Mouse (Mus musculus): Measurements from ENCODE around the gene Ect2. TPM values are rescaled to one million over a fixed set of nuclear protein-coding genes. Genes with fewer than 3 reads are reported as not detected.

The Ect2 gene
- polyA plus RNA-seq, 1 experiment from 2014 or later: 69.8 TPM

- Histone ChIP-seq H3K27ac (ENCODE audit: low read depth, low read length) (no peak overlapping the region), H3K9ac (ENCODE audit: low read depth, low read length) (no peak overlapping the region), H3K4me2 (replicated peaks; ENCODE audit: low read depth, low read length) (no peak overlapping the region), H3K4me3 (ENCODE audit: low read length) (no peak overlapping the region), H3K9me3 (ENCODE audit: control insufficient read depth, low read length) (no peaks in the 10 kb centered on the region), H3K4me1 (ENCODE audit: control insufficient read depth, insufficient read depth, low read length) (no peaks in the 10 kb centered on the region), H3K27me3 (ENCODE audit: control insufficient read depth, insufficient read depth, low read length) (no peaks in the 10 kb centered on the region), H3K36me3 (ENCODE audit: control insufficient read depth, insufficient read depth, low read length) (peaks cover 61% of the 10 kb centered on the region)
- 85% methylated on average over 7 of the region's 7 CpGs for WGBS
- no peak for ATAC-seq (ENCODE audit: low FRiP score, low TSS enrichment)
Observed at GRCm38 (mm10) chr3:27145733-27146132, 7.9 kb downstream of the Ect2 start.

GRCm38 (mm10) chr3:27143570-27143969, 10.1 kb downstream of the Ect2 start:
- no peak for ATAC-seq (ENCODE audit: low FRiP score, low TSS enrichment)
- Histone ChIP-seq H3K4me2 (replicated peaks; ENCODE audit: low read depth, low read length) (no peak overlapping the region), H3K9me3 (ENCODE audit: control insufficient read depth, low read length) (no peaks in the 10 kb centered on the region), H3K27me3 (ENCODE audit: control insufficient read depth, insufficient read depth, low read length) (no peaks in the 10 kb centered on the region), H3K27ac (ENCODE audit: low read depth, low read length) (no peak overlapping the region), H3K4me3 (ENCODE audit: low read length) (no peak overlapping the region), H3K9ac (ENCODE audit: low read depth, low read length) (no peak overlapping the region), H3K36me3 (ENCODE audit: control insufficient read depth, insufficient read depth, low read length) (peaks cover 68% of the 10 kb centered on the region), H3K4me1 (ENCODE audit: control insufficient read depth, insufficient read depth, low read length) (no peaks in the 10 kb centered on the region)
- 91% methylated on average over 7 of the region's 7 CpGs for WGBS

DNA sequence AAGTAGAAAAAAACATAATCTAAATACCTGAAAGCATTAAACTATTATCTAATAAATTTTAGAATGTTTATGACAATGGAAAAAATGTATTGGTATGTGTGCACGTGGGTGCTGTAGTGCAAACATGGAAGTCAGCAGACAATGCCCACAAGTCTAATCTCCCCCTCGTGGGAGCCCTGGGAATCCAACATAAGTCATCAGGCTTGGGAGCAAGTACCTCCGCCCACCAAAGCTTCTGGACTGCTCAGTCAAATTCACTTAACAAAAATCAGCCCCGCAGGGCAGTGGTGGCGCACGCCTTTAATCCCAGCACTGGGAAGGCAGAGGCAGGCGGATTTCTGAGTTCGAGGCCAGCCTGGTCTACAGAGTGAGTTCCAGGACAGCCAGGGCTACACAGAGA, 13.6 kb downstream of the Ect2 start:
- 89% methylated on average over 8 of the region's 8 CpGs for WGBS
- no peak overlapping the region for H3K4me2 ChIP-seq (replicated peaks; ENCODE audit: low read depth, low read length)
- no peak overlapping the region for H3K9ac ChIP-seq (ENCODE audit: low read depth, low read length)
- H3K4me3 ChIP-seq (ENCODE audit: low read length): no peak overlapping the region
- no peaks in the 10 kb centered on the region for H3K27me3 ChIP-seq (ENCODE audit: control insufficient read depth, insufficient read depth, low read length)
- no peaks in the 10 kb centered on the region for H3K4me1 ChIP-seq (ENCODE audit: control insufficient read depth, insufficient read depth, low read length)
- no peak for ATAC-seq (ENCODE audit: low FRiP score, low TSS enrichment)
- peaks cover 76% of the 10 kb centered on the region for H3K36me3 ChIP-seq (ENCODE audit: control insufficient read depth, insufficient read depth, low read length)
- H3K27ac ChIP-seq (ENCODE audit: low read depth, low read length): no peak overlapping the region
- H3K9me3 ChIP-seq (ENCODE audit: control insufficient read depth, low read length): no peaks in the 10 kb centered on the region

DNA sequence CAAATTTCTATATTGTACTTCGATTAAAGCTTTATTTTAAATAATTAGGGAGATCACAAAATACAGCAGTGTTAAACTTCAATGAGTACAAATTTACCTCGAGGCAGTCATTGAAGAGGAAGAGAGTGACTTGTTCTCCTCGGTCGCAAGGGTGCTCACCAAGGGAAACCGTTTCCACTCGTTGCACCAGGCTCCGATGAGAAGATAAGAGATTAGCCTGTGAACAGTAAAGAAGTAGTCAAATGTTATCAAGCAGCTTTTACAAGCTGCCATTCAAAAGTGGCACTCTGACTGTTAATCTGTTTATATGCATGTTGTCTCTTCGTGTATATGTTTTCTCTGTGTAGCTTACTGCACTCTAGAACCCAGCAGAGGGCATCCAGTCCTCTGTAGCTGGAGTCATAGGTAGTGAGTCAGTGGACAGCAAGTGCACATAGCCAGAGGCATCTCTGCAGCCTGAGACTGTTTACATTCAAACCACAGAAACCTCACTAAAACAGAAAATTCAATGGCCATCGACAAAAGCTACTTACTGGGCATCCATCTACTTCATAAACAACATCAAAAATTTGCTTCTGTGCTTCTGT, 31.7 kb downstream of the Ect2 start:
- H3K27ac ChIP-seq (ENCODE audit: low read depth, low read length): no peak overlapping the region
- WGBS: 83% methylated on average over 9 of the region's 9 CpGs
- H3K36me3 ChIP-seq (ENCODE audit: control insufficient read depth, insufficient read depth, low read length): peaks cover 82% of the 10 kb centered on the region

GRCm38 (mm10) chr3:27120932-27121331, 32.7 kb downstream of the Ect2 start:
- WGBS: 88% methylated on average over 6 of the region's 6 CpGs
- Histone ChIP-seq H3K9me3 (ENCODE audit: control insufficient read depth, low read length) (no peaks in the 10 kb centered on the region), H3K9ac (ENCODE audit: low read depth, low read length) (no peak overlapping the region), H3K4me2 (replicated peaks; ENCODE audit: low read depth, low read length) (no peak overlapping the region), H3K4me1 (ENCODE audit: control insufficient read depth, insufficient read depth, low read length) (no peaks in the 10 kb centered on the region), H3K36me3 (ENCODE audit: control insufficient read depth, insufficient read depth, low read length) (peaks cover 82% of the 10 kb centered on the region), H3K27me3 (ENCODE audit: control insufficient read depth, insufficient read depth, low read length) (no peaks in the 10 kb centered on the region), H3K27ac (ENCODE audit: low read depth, low read length) (no peak overlapping the region), H3K4me3 (ENCODE audit: low read length) (no peak overlapping the region)
- no peak for ATAC-seq (ENCODE audit: low FRiP score, low TSS enrichment)

More for the DNA sequence above, 31.7 kb downstream of the Ect2 start:
- no peaks in the 10 kb centered on the region for H3K9me3 ChIP-seq (ENCODE audit: control insufficient read depth, low read length)
- H3K9ac ChIP-seq (ENCODE audit: low read depth, low read length): no peak overlapping the region
- no peaks in the 10 kb centered on the region for H3K27me3 ChIP-seq (ENCODE audit: control insufficient read depth, insufficient read depth, low read length)
- ATAC-seq (ENCODE audit: low FRiP score, low TSS enrichment): no peak
- H3K4me2 ChIP-seq (replicated peaks; ENCODE audit: low read depth, low read length): no peak overlapping the region
- H3K4me3 ChIP-seq (ENCODE audit: low read length): no peak overlapping the region
- H3K4me1 ChIP-seq (ENCODE audit: control insufficient read depth, insufficient read depth, low read length): no peaks in the 10 kb centered on the region

GRCm38 (mm10) chr3:27118227-27118626, 35.5 kb downstream of the Ect2 start:
- no peak overlapping the region for H3K9ac ChIP-seq (ENCODE audit: low read depth, low read length)
- ATAC-seq (ENCODE audit: low FRiP score, low TSS enrichment): no peak
- H3K4me1 ChIP-seq (ENCODE audit: control insufficient read depth, insufficient read depth, low read length): no peaks in the 10 kb centered on the region
- no peaks in the 10 kb centered on the region for H3K9me3 ChIP-seq (ENCODE audit: control insufficient read depth, low read length)
- no peak overlapping the region for H3K4me3 ChIP-seq (ENCODE audit: low read length)
- H3K36me3 ChIP-seq (ENCODE audit: control insufficient read depth, insufficient read depth, low read length): peaks cover 73% of the 10 kb centered on the region
- WGBS: 90% methylated on average over 4 of the region's 4 CpGs
- H3K27me3 ChIP-seq (ENCODE audit: control insufficient read depth, insufficient read depth, low read length): no peaks in the 10 kb centered on the region
- no peak overlapping the region for H3K4me2 ChIP-seq (replicated peaks; ENCODE audit: low read depth, low read length)
- H3K27ac ChIP-seq (ENCODE audit: low read depth, low read length): no peak overlapping the region

DNA sequence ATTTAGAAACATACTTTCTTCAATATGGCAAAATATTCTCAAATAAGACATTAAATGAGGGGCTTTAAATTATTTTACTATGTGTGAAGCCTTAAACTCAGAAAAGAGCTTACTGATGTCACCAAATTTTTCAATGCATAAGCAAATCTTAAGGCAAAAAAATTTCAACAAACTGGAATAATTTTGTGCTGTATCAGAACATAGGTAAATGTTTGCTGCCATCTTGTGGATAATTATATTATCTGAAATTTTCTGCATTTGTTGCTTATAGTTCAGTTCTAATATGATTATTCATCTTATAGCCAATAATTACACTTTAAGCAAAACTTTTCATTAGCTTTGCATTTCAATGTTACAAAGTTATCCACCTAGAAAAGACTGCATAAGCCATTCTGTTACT, 42.8 kb downstream of the Ect2 start:
- no peak for ATAC-seq (ENCODE audit: low FRiP score, low TSS enrichment)
- H3K27ac ChIP-seq (ENCODE audit: low read depth, low read length): no peak overlapping the region
- H3K4me1 ChIP-seq (ENCODE audit: control insufficient read depth, insufficient read depth, low read length): no peaks in the 10 kb centered on the region
- H3K36me3 ChIP-seq (ENCODE audit: control insufficient read depth, insufficient read depth, low read length): peaks cover 57% of the 10 kb centered on the region
- H3K4me3 ChIP-seq (ENCODE audit: low read length): no peak overlapping the region
- H3K4me2 ChIP-seq (replicated peaks; ENCODE audit: low read depth, low read length): no peak overlapping the region
- H3K27me3 ChIP-seq (ENCODE audit: control insufficient read depth, insufficient read depth, low read length): no peaks in the 10 kb centered on the region
- no peak overlapping the region for H3K9ac ChIP-seq (ENCODE audit: low read depth, low read length)
- no peaks in the 10 kb centered on the region for H3K9me3 ChIP-seq (ENCODE audit: control insufficient read depth, low read length)

DNA sequence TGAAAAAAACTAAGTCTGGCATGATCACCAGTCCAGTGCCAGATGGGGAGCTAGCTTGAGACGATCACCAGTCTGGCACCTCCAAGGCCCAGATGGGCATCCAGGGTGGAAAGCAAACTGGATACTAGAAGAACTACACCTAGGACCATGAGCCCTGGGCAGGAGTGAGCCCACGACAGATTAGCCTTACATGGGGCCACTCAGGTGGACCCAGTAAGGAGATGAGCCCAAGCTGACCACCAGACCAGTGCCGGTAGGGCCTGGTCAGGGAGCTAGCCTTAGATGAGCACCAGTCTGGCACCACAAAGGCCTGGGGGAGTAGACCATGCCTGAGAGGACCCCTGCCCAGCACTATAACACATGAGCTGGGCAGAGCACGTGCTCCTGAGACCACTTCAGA, 44.6 kb downstream of the Ect2 start:
- no peaks in the 10 kb centered on the region for H3K9me3 ChIP-seq (ENCODE audit: control insufficient read depth, low read length)
- H3K36me3 ChIP-seq (ENCODE audit: control insufficient read depth, insufficient read depth, low read length): peaks cover 49% of the 10 kb centered on the region
- H3K27me3 ChIP-seq (ENCODE audit: control insufficient read depth, insufficient read depth, low read length): no peaks in the 10 kb centered on the region
- H3K27ac ChIP-seq (ENCODE audit: low read depth, low read length): no peak overlapping the region
- WGBS: 90% methylated on average over 4 of the region's 4 CpGs
- ATAC-seq (ENCODE audit: low FRiP score, low TSS enrichment): 0 out of 2 replicates have a peak, but pooled peaks have one; percentile 12
- no peaks in the 10 kb centered on the region for H3K4me1 ChIP-seq (ENCODE audit: control insufficient read depth, insufficient read depth, low read length)
- H3K4me2 ChIP-seq (replicated peaks; ENCODE audit: low read depth, low read length): no peak overlapping the region
- no peak overlapping the region for H3K4me3 ChIP-seq (ENCODE audit: low read length)
- H3K9ac ChIP-seq (ENCODE audit: low read depth, low read length): no peak overlapping the region

- ATAC-seq (ENCODE audit: low FRiP score, low TSS enrichment): no peak
- Histone ChIP-seq H3K27me3 (ENCODE audit: control insufficient read depth, insufficient read depth, low read length) (no peaks in the 10 kb centered on the region), H3K27ac (ENCODE audit: low read depth, low read length) (no peak overlapping the region), H3K4me2 (replicated peaks; ENCODE audit: low read depth, low read length) (no peak overlapping the region), H3K9ac (ENCODE audit: low read depth, low read length) (no peak overlapping the region), H3K4me1 (ENCODE audit: control insufficient read depth, insufficient read depth, low read length) (no peaks in the 10 kb centered on the region), H3K36me3 (ENCODE audit: control insufficient read depth, insufficient read depth, low read length) (peaks cover 54% of the 10 kb centered on the region), H3K4me3 (ENCODE audit: low read length) (no peak overlapping the region), H3K9me3 (ENCODE audit: control insufficient read depth, low read length) (no peaks in the 10 kb centered on the region)
- 74% methylated on average over 6 of the region's 6 CpGs for WGBS
Observed at GRCm38 (mm10) chr3:27107142-27107541, 46.5 kb downstream of the Ect2 start.

All from kidney, embryonic 14.5 days (tissue).